In genomic region chr17:83772711-83773110, GRCm38 (mm10) we compare ENCODE assay signal across 8 mouse cellular contexts.
DNase-seq lines count a peak whose midpoint lies in the region; ATAC-seq lines count a peak whose summit lies in the region.

No protein-coding gene starts in this region.

- no peaks in the 10 kb centered on the region for H3K4me1 ChIP-seq in neural tube, embryonic 11.5 days (ENCODE audit: control insufficient read depth, insufficient read depth, low read length)
- peaks cover 9% of the 10 kb centered on the region; the same call in 1 of the 2 replicates for H3K4me1 ChIP-seq in hindbrain, embryonic 10.5 days (replicated peaks)
- H3K4me1 ChIP-seq in midbrain, embryonic 13.5 days (replicated peaks), result peaks cover 11% of the 10 kb centered on the region

- H3K27ac ChIP-seq in neural tube, embryonic 11.5 days (ENCODE audit: low read depth, low read length), result no peak overlapping the region
- no peak overlapping the region for H3K27ac ChIP-seq in hindbrain, embryonic 10.5 days
- H3K27ac ChIP-seq in midbrain, embryonic 13.5 days, result no peak overlapping the region

- peak; percentile 58; the same call in 1 of the 2 replicates for ATAC-seq in neural tube, embryonic 11.5 days (ENCODE audit: insufficient read depth, low FRiP score, low TSS enrichment)
- peak; percentile 85 for ATAC-seq in midbrain, embryonic 13.5 days

- H3K27me3 ChIP-seq in neural tube, embryonic 11.5 days (ENCODE audit: control insufficient read depth, insufficient read depth, low read length), result no peaks in the 10 kb centered on the region
- H3K27me3 ChIP-seq in hindbrain, embryonic 10.5 days (ENCODE audit: insufficient read depth, poor library complexity, severe bottlenecking), result no peaks in the 10 kb centered on the region
- H3K27me3 ChIP-seq in midbrain, embryonic 13.5 days, result no peaks in the 10 kb centered on the region

- no peaks in the 10 kb centered on the region for H3K36me3 ChIP-seq in neural tube, embryonic 11.5 days (ENCODE audit: control insufficient read depth, insufficient read depth, low read length)
- H3K36me3 ChIP-seq in hindbrain, embryonic 10.5 days, result peaks cover 16% of the 10 kb centered on the region
- H3K36me3 ChIP-seq in midbrain, embryonic 13.5 days, result peaks cover 9% of the 10 kb centered on the region; the same call in 1 of the 2 replicates

- no peaks in the 10 kb centered on the region for H3K9me3 ChIP-seq in neural tube, embryonic 11.5 days (ENCODE audit: control insufficient read depth, low read length)
- H3K9me3 ChIP-seq in hindbrain, embryonic 10.5 days, result no peaks in the 10 kb centered on the region
- H3K9me3 ChIP-seq in midbrain, embryonic 13.5 days, result no peaks in the 10 kb centered on the region

- no peak overlapping the region for H3K4me2 ChIP-seq in neural tube, embryonic 11.5 days (ENCODE audit: low read depth)
- H3K4me2 ChIP-seq in midbrain, embryonic 13.5 days (replicated peaks), result no peak overlapping the region

- H3K9ac ChIP-seq in neural tube, embryonic 11.5 days (ENCODE audit: low read length), result no peak overlapping the region
- peak overlapping the region; percentile 29; the same call in 1 of the 2 replicates for H3K9ac ChIP-seq in midbrain, embryonic 13.5 days (replicated peaks)

- DNase-seq in neural tube, embryonic 11.5 days (ENCODE audit: low spot score), result no peak
- no peak for DNase-seq in neural tube, embryonic 10.5 days (ENCODE audit: extremely low spot score, low spot score)
- peak; percentile 26 for DNase-seq in hindbrain, embryonic 10.5 days (ENCODE audit: low spot score)
- DNase-seq in thymus, postnatal 4 days, result peak; percentile 75
- DNase-seq in gastrocnemius, adult 8-10 months (ENCODE audit: low spot score in 2 of 2), result no peak
- no peak for DNase-seq in kidney, adult 18-20 months
- no peak for DNase-seq in testis, postnatal 10 days (ENCODE audit: low spot score)

- 58% methylated on average over 8 of the region's 8 CpGs for WGBS in neural tube, embryonic 11.5 days
- whole genome bisulfite sequencing in hindbrain, embryonic 10.5 days, result 63% methylated on average over 8 of the region's 8 CpGs
- WGBS in midbrain, embryonic 13.5 days, result 52% methylated on average over 8 of the region's 8 CpGs

- no peak overlapping the region for H3K4me3 ChIP-seq in neural tube, embryonic 11.5 days (ENCODE audit: low read depth, low read length)
- no peak overlapping the region for H3K4me3 ChIP-seq in hindbrain, embryonic 10.5 days
- no peak overlapping the region for H3K4me3 ChIP-seq in midbrain, embryonic 13.5 days (replicated peaks)

Comparison
In these comparisons a context has a peak if more than half of its experiments do, and no peak if none do; other contexts are left out.
1. DNase-seq: peak in hindbrain, embryonic 10.5 days (single experiment) and thymus, postnatal 4 days (single experiment); none in neural tube, embryonic 11.5 days (single experiment), neural tube, embryonic 10.5 days (single experiment), gastrocnemius, adult 8-10 months (0 of 2), kidney, adult 18-20 months (single experiment) and testis, postnatal 10 days (single experiment).